Mouse (Mus musculus) liver, postnatal 0 days (tissue): Measurements from ENCODE around the gene Prn. TPM values are rescaled to one million over a fixed set of nuclear protein-coding genes. Genes with fewer than 3 reads are reported as not detected.
A peak's percentile ranks its signal among the peaks of the same experiment; 100 is the strongest.

Experiments used
- ATAC-seq: fragments of 200-750 bp; cut with Nextera tagmentation; 2 replicates; pipeline ENCODE4 v1.8.0; 2017; ENCODE audit warnings: mild to moderate bottlenecking, moderate library complexity
- DNase-seq: peaks from one replicate; pipeline ENCODE4 v3.0.0-alpha.2; 2016
- H3K27ac ChIP-seq: fragments of 300-500 bp; sonication (generic); 2 replicates; pipeline ENCODE4 v1.5.1; 2014; ENCODE audit warnings: antibody characterized with exemption, moderate library complexity, mild to moderate bottlenecking, low read depth
- H3K27me3 ChIP-seq: fragments of 300-500 bp; sonication (generic); 2 replicates; pipeline ENCODE4 v1.6.1; 2014; ENCODE audit warnings: low read length, control low read depth, mixed read lengths; ENCODE audit not compliant: insufficient read depth
- H3K36me3 ChIP-seq: fragments of 300-500 bp; sonication (generic); replicated peaks from 2 replicates; pipeline ENCODE4 v1.6.1; 2014; ENCODE audit warnings: mild to moderate bottlenecking, control low read depth, low read length, moderate library complexity, mixed read lengths; ENCODE audit not compliant: insufficient read depth
- H3K4me1 ChIP-seq: fragments of 300-500 bp; sonication (generic); 2 replicates; pipeline ENCODE4 v1.6.1; 2014; ENCODE audit warnings: antibody characterized with exemption, mild to moderate bottlenecking, control low read depth; ENCODE audit not compliant: insufficient read depth
- H3K4me2 ChIP-seq: fragments of 300-500 bp; sonication (generic); 2 replicates; pipeline ENCODE4 v1.6.1; 2014; ENCODE audit warnings: low read depth, mild to moderate bottlenecking, low read length, moderate library complexity, mixed read lengths
- H3K4me3 ChIP-seq: fragments of 300-500 bp; sonication (generic); 2 replicates; pipeline ENCODE4 v1.5.1; 2014; ENCODE audit warnings: low read depth, low read length
- H3K9ac ChIP-seq: fragments of 300-500 bp; sonication (generic); replicated peaks from 2 replicates; pipeline ENCODE4 v1.6.1; 2014; ENCODE audit warnings: mild to moderate bottlenecking, moderate library complexity
- H3K9me3 ChIP-seq: fragments of 300-500 bp; sonication (generic); 2 replicates; pipeline ENCODE4 v1.6.1; 2016; ENCODE audit warnings: mild to moderate bottlenecking, control low read depth, low read length, mixed read lengths
- CTCF ChIP-seq: sonication (generic); IDR thresholded peaks from 2 replicates; pipeline ENCODE4 v1.5.1; 2016; ENCODE audit warnings: antibody characterized with exemption, low read depth
- EP300 ChIP-seq: IDR thresholded peaks from 2 replicates; pipeline ENCODE4 v1.6.1; 2016; ENCODE audit warnings: antibody characterized with exemption, low read depth, mild to moderate bottlenecking
- WGBS: fragments of 180-500 bp; shearing (Covaris S2); extraction: QIAGEN DNeasy Blood & Tissue Kit; methylation state at CpG from one replicate; pipeline ENCODE4 v1.1.7; 2014; ENCODE audit not compliant: insufficient replicate concordance; 5-methylcytosine and 5-hydroxymethylcytosine counted together
- polyA plus RNA-seq: library from polyadenylated mRNA; unstranded; fragments of >200 nt; fragmentation: Nextera tagmentation; extraction: Ambion mirVana; gene quantifications from 2 replicates; pipeline ENCODE4 v1.2.1, GENCODE M21; 2015

Prn gene
- polyA plus RNA-seq, 1 experiment from 2014 or later: not detected

DNA sequence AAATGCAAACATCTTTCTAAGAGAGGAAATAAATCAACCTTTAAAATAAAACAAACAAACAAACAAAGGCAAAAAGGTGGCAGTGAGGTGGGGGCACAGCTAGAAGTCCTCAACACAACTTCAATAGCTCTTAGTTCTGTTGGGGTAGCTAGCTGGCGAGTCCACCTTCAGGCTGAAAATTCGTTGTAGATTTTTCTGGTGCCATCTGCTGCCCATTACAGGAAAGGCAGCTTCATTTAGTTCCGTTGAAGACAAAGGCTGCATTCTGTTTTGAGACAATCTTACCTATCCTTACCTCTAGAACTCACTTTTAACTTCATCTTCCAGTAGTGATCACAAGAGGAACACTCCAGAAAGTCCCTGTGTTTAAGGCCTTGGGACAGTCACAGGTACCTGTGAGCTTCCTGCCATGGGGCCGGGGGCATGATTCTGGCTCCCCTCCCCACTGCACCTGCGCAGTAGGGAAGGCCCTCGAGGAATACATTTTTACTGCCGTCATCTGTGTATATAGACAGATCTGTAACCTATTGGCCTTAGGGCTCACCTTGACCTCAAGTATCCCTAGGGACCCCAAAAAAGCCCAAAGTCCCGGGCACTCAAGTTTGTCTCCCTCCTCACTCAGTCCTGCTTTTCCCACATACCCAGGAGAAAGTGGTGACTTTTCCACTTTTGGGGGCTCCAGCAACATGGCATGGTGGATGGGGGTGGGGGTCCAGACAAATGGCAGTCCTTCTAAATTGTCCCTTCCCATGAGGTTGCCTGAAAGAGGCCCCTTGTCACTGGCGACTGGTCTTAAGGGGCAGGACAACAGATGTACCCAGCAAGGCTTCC lies 40.2 kb downstream of the Prn start:
- Histone ChIP-seq H3K9ac (no peak overlapping the region), H3K27me3 (peaks cover 19% of the 10 kb centered on the region)
- 45% methylated on average over 9 of the region's 9 CpGs for WGBS

DNA sequence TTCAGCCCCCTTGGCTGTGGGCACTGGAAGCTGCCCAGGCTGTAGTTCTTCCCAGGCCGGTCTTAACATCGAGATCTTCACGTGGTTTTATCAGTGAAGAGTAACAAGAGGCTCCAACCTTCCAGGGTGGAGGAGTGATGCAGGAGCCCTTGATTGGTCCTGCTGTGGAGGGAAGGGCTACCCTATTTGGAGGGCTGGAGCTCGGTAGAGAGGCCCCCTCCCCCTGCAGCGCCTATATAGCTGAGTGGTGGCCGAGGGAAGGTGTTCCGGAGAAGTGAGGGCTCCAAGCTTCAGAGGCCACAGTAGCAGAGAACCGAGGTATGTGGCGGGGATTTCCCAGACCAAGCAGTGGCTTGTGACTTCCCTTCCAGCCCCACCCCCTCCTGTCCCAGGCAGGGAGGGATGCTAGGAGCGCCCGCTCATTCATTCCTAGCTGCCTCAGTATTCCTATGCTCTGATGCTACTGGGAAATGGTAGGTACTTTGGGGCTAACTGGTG lies 40.9 kb downstream of the Prn start, which contains the start of gene Prnd:
TSS of gene Prnd (plus strand) at position 264 of the 498 bp plus-strand sequence.
- no peak for TF ChIP-seq CTCF
- TF ChIP-seq EP300: no peak
- Histone ChIP-seq H3K4me1 (peaks cover 8% of the 10 kb centered on the region; the same call in 1 of the 2 replicates), H3K4me3 (no peak within 1 kb of the TSS), H3K36me3 (no peaks in the 10 kb centered on the region), H3K27me3 (peaks cover 19% of the 10 kb centered on the region), H3K9ac (no peak within 1 kb of the TSS), H3K27ac (no peak within 1 kb of the TSS), H3K4me2 (no peak within 1 kb of the TSS), H3K9me3 (no peaks in the 10 kb centered on the region)
- 7% methylated on average over 11 of the region's 11 CpGs for WGBS
- DNase-seq (no peak), ATAC-seq (no peak)

More for the DNA sequence above, 40.2 kb downstream of the Prn start:
- TF ChIP-seq EP300 (no peak), CTCF (peak; percentile 73)
- Histone ChIP-seq H3K9me3 (no peaks in the 10 kb centered on the region), H3K27ac (no peak overlapping the region), H3K4me3 (no peak overlapping the region), H3K36me3 (no peaks in the 10 kb centered on the region), H3K4me1 (peaks cover 3% of the 10 kb centered on the region; the same call in 1 of the 2 replicates), H3K4me2 (no peak overlapping the region)
- ATAC-seq (no peak), DNase-seq (no peak)

DNA sequence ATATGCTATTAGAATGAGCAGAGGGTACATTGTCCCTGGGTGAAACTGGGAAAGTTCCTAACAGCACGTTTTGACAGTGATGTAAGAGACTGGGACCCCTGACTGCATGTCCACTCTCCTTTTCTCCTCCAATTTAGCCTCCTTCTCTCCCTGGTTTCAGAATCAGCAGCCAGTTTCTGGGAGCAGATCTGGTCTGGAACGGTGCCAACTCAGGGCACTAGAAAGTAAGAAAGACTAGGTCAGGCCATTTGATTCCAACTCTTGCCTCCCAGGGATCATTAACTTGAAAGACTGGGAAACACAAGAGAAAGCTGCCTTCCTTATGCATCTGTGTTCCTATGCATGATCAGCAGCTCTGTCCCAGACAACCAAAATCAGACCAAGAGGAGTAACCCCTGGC lies 42.7 kb downstream of the Prn start:
- Histone ChIP-seq H3K9ac (no peak overlapping the region), H3K9me3 (no peaks in the 10 kb centered on the region), H3K27me3 (peaks cover 19% of the 10 kb centered on the region), H3K36me3 (no peaks in the 10 kb centered on the region), H3K27ac (no peak overlapping the region), H3K4me2 (no peak overlapping the region), H3K4me3 (no peak overlapping the region), H3K4me1 (peaks cover 8% of the 10 kb centered on the region; the same call in 1 of the 2 replicates)
- 55% methylated on average over 2 of the region's 2 CpGs for WGBS
- TF ChIP-seq CTCF (no peak), EP300 (no peak)
- ATAC-seq: no peak
- no peak for DNase-seq

DNA sequence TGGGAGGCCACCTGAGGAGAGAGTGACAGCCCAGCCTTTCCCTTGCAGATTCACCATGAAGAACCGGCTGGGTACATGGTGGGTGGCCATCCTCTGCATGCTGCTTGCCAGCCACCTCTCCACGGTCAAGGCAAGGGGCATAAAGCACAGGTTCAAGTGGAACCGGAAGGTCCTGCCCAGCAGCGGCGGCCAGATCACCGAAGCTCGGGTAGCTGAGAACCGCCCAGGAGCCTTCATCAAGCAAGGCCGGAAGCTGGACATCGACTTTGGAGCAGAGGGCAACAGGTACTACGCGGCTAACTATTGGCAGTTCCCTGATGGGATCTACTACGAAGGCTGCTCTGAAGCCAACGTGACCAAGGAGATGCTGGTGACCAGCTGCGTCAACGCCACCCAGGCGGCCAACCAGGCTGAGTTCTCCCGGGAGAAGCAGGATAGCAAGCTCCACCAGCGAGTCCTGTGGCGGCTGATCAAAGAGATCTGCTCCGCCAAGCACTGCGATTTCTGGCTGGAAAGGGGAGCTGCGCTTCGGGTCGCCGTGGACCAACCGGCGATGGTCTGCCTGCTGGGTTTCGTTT lies 43.3 kb downstream of the Prn start:
- peak overlapping the region; percentile 40 for H3K4me2 ChIP-seq

DNA sequence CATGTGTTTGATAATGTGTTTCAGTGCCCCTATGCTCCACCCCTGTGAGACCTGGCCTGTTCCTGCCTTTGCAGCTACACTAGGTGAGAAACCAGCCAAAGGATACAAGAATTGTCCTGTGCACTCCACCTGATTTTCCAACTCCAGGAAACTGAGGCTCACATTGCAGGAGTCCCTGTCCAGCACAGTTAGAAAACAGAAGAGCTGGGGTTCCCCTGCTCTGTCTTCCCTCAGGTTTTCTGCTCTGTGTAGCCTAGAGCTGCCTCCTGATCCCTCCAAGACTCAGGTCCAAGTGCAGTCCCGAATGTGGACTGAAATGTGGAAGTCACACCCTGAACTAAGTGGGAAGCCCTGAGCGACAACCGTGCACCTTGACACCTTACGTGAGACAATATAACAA lies 44.0 kb downstream of the Prn start:
- H3K9ac ChIP-seq: no peak overlapping the region
- peaks cover 19% of the 10 kb centered on the region for H3K27me3 ChIP-seq
- WGBS: 71% methylated on average over 4 of the region's 4 CpGs
- H3K4me3 ChIP-seq: no peak overlapping the region
- DNase-seq (no peak), ATAC-seq (no peak)
- no peaks in the 10 kb centered on the region for H3K36me3 ChIP-seq
- H3K4me1 ChIP-seq: peaks cover 8% of the 10 kb centered on the region; the same call in 1 of the 2 replicates
- H3K9me3 ChIP-seq: no peaks in the 10 kb centered on the region
- H3K4me2 ChIP-seq: no peak overlapping the region
- H3K27ac ChIP-seq: no peak overlapping the region
- TF ChIP-seq CTCF (no peak), EP300 (no peak)

More for the DNA sequence above, 43.3 kb downstream of the Prn start:
- Histone ChIP-seq H3K4me1 (peaks cover 8% of the 10 kb centered on the region; the same call in 1 of the 2 replicates), H3K4me3 (no peak overlapping the region), H3K27me3 (peaks cover 19% of the 10 kb centered on the region), H3K9me3 (no peaks in the 10 kb centered on the region), H3K9ac (no peak overlapping the region), H3K36me3 (no peaks in the 10 kb centered on the region), H3K27ac (no peak overlapping the region)
- DNase-seq (no peak), ATAC-seq (peak; percentile 31; the same call in 1 of the 2 replicates)
- no peak for TF ChIP-seq CTCF
- TF ChIP-seq EP300: no peak
- 16% methylated on average over 29 of the region's 29 CpGs for WGBS

DNA sequence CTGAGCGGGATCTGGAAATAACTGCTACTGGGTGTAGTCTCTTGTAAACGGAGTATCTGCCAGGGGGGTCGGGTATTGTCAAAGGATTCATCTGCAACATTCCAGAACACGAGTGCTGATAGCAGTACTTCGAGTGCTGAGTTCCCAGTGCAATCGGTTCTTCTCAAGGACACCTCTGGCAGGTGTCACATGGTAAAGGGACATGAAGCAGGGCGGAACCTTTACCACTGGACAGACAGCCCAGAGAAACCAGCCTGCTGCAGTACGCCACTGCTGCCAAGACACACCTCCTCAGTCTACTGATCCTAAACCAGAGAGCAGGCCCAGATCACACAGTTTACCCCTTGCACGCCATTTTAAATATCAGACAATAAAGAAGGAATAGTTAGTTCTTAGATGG lies 45.1 kb downstream of the Prn start:
- 53% methylated on average over 9 of the region's 9 CpGs for WGBS
- H3K27me3 ChIP-seq: peaks cover 19% of the 10 kb centered on the region
- DNase-seq: no peak

More for the DNA sequence above, 45.1 kb downstream of the Prn start:
- TF ChIP-seq EP300: no peak
- Histone ChIP-seq H3K9me3 (no peaks in the 10 kb centered on the region), H3K27ac (no peak overlapping the region), H3K4me1 (peaks cover 8% of the 10 kb centered on the region; the same call in 1 of the 2 replicates), H3K36me3 (no peaks in the 10 kb centered on the region), H3K9ac (no peak overlapping the region), H3K4me2 (peak overlapping the region; percentile 68), H3K4me3 (peak overlapping the region; percentile 14; the same call in 1 of the 2 replicates)
- 0 out of 2 replicates have a peak, but pooled peaks have one; percentile 44 for ATAC-seq
